Mouse (Mus musculus) lung, embryonic 16.5 days (tissue): ENCODE measurements around the gene Sec24c. TPM values are rescaled to one million over a fixed set of nuclear protein-coding genes. Genes with fewer than 3 reads are reported as not detected.

Experiments used
- ATAC-seq: fragments of 200-750 bp; cut with Nextera tagmentation; 2 replicates; pipeline ENCODE4 v1.8.0; 2017; ENCODE audit warnings: low read depth, mild to moderate bottlenecking, moderate library complexity
- H3K27ac ChIP-seq: fragments of 300-500 bp; sonication (generic); 2 replicates; pipeline ENCODE4 v1.5.1; 2014; ENCODE audit warnings: mild to moderate bottlenecking, control low read depth, low read length
- H3K27me3 ChIP-seq: fragments of 300-500 bp; sonication (generic); 2 replicates; pipeline ENCODE4 v1.6.1; 2014; ENCODE audit warnings: low read depth, low read length, mixed read lengths; ENCODE audit not compliant: control insufficient read depth, insufficient read depth
- H3K36me3 ChIP-seq: fragments of 300-500 bp; sonication (generic); 2 replicates; pipeline ENCODE4 v1.6.1; 2014; ENCODE audit warnings: low read length; ENCODE audit not compliant: control insufficient read depth, insufficient read depth
- H3K4me1 ChIP-seq: fragments of 300-500 bp; sonication (generic); replicated peaks from 2 replicates; pipeline ENCODE4 v1.6.1; 2014; ENCODE audit warnings: low read length, mixed read lengths; ENCODE audit not compliant: control insufficient read depth, insufficient read depth
- H3K4me2 ChIP-seq: fragments of 300-500 bp; sonication (generic); 2 replicates; pipeline ENCODE4 v1.6.1; 2014; ENCODE audit warnings: low read depth, low read length, control low read depth
- H3K4me3 ChIP-seq: fragments of 300-500 bp; sonication (generic); 2 replicates; pipeline ENCODE4 v1.5.1; 2014; ENCODE audit warnings: mild to moderate bottlenecking, low read length, control low read depth
- H3K9ac ChIP-seq: fragments of 300-500 bp; sonication (generic); 2 replicates; pipeline ENCODE4 v1.6.1; 2014; ENCODE audit warnings: low read length, control low read depth
- H3K9me3 ChIP-seq: fragments of 300-500 bp; sonication (generic); 2 replicates; pipeline ENCODE4 v1.6.1; 2016; ENCODE audit warnings: low read length; ENCODE audit not compliant: control insufficient read depth
- WGBS: fragments of 180-500 bp; shearing (Covaris S2); extraction: QIAGEN DNeasy Blood & Tissue Kit; methylation state at CpG from one replicate; pipeline ENCODE4 v1.1.7; 2014; 5-methylcytosine and 5-hydroxymethylcytosine counted together
- polyA plus RNA-seq: library from polyadenylated mRNA; unstranded; fragments of >200 nt; fragmentation: Nextera tagmentation; extraction: Ambion mirVana; gene quantifications from 2 replicates; pipeline ENCODE4 v1.2.1, GENCODE M21; 2015

The Sec24c gene
- polyA plus RNA-seq, 1 experiment from 2014 or later: 95.6 TPM

DNA sequence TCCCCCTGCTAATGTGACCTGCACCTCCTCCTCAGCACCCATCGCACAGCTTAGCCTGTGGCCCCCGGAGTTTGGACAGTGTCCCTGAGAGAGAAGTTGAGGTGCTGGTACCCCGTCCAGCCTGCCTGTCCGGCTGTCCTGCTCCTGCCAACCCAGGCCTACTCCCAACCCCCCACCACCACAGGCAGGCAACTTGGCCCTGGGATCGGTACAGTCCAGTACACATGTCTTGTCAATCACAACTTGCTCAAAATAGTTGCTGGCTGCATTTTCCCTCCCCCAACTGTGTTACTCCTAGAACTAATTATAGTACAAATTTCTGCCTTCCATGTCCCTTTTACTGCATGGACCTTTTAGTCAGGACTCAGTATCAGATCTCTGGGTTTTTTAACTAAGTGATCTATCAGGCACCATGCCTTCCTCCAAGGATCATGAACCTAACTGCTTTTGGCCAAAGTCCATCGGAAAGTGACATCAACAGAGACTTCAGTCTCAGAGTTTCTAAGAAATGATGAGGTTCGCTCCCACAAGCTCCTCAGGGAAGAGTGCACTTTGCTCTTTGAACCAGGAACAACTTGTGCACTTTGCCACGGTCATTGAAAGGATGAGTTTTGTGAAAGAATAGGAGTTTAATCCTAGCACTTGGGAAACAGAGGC lies 5.8 kb upstream of the Sec24c start, which contains the start of gene Synpo2l:
Gene Synpo2l (minus strand): TSS at position 201 of the 657 bp plus-strand sequence.
- no peak for ATAC-seq
- Histone ChIP-seq H3K36me3 (no peaks in the 10 kb centered on the region), H3K4me3 (no peak within 1 kb of the TSS), H3K9ac (no peak within 1 kb of the TSS), H3K27ac (no peak within 1 kb of the TSS), H3K4me2 (no peak within 1 kb of the TSS), H3K27me3 (no peaks in the 10 kb centered on the region; the same call in 1 of the 2 replicates), H3K4me1 (no peaks in the 10 kb centered on the region), H3K9me3 (peaks cover 3% of the 10 kb centered on the region; the same call in 1 of the 2 replicates)
- 70% methylated on average over 8 of the region's 8 CpGs for WGBS

GRCm38 (mm10) chr14:20672990-20673389 lies 1.1 kb upstream of the Sec24c start:
- Histone ChIP-seq H3K9ac (no peak overlapping the region), H3K27ac (no peak overlapping the region), H3K9me3 (peaks cover 3% of the 10 kb centered on the region; the same call in 1 of the 2 replicates), H3K27me3 (no peaks in the 10 kb centered on the region), H3K36me3 (peaks cover 20% of the 10 kb centered on the region), H3K4me3 (no peak overlapping the region), H3K4me2 (no peak overlapping the region), H3K4me1 (peaks cover 10% of the 10 kb centered on the region)
- ATAC-seq: no peak
- WGBS: 92% methylated on average over 2 of the region's 2 CpGs

GRCm38 (mm10) chr14:20673735-20674063 lies 409 bp upstream of the Sec24c start:
- Histone ChIP-seq H3K27me3 (no peaks in the 10 kb centered on the region), H3K27ac (peak overlapping the region; percentile 97), H3K36me3 (peaks cover 26% of the 10 kb centered on the region), H3K4me2 (peak overlapping the region; percentile 79), H3K9me3 (peaks cover 3% of the 10 kb centered on the region; the same call in 1 of the 2 replicates), H3K4me3 (peak overlapping the region; percentile 92), H3K9ac (peak overlapping the region; percentile 62), H3K4me1 (peaks cover 10% of the 10 kb centered on the region)
- peak; percentile 53; the same call in 1 of the 2 replicates for ATAC-seq
- 7% methylated on average over 13 of the region's 13 CpGs for WGBS

DNA sequence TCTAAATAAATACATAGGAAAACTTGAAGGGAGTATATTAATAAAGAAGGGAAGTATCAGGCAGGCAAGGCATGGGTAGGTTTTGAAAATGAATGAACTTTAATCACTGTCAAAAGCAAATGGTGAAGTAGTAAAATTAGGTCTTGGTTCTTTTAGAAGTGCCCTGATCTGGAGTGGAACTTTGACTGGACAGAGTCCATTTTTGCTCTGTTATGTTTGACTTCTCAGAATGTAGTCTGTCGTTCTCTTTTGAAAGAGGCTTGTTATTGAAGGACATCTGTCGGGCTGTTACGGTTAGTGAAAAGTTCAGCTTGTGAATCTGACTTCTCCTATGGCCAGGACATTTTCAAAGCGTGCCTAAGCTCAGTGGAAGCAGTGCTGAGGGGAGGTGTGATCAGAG lies 3.8 kb downstream of the Sec24c start:
- Histone ChIP-seq H3K36me3 (peaks cover 54% of the 10 kb centered on the region), H3K9me3 (peaks cover 3% of the 10 kb centered on the region; the same call in 1 of the 2 replicates), H3K4me2 (no peak overlapping the region), H3K9ac (no peak overlapping the region), H3K4me3 (no peak overlapping the region), H3K27ac (no peak overlapping the region), H3K27me3 (no peaks in the 10 kb centered on the region), H3K4me1 (peaks cover 10% of the 10 kb centered on the region)
- whole genome bisulfite sequencing: 92% methylated on average over 4 of the region's 4 CpGs
- no peak for ATAC-seq

- no peak overlapping the region for H3K9ac ChIP-seq
- H3K4me1 ChIP-seq: no peaks in the 10 kb centered on the region
- no peaks in the 10 kb centered on the region for H3K9me3 ChIP-seq
- no peak overlapping the region for H3K4me3 ChIP-seq
- H3K27me3 ChIP-seq: no peaks in the 10 kb centered on the region
- H3K27ac ChIP-seq: no peak overlapping the region
- 91% methylated on average over 2 of the region's 2 CpGs for WGBS
- no peak overlapping the region for H3K4me2 ChIP-seq
- ATAC-seq: no peak
- peaks cover 81% of the 10 kb centered on the region for H3K36me3 ChIP-seq
Observed at GRCm38 (mm10) chr14:20681742-20682141, 7.6 kb downstream of the Sec24c start.

DNA sequence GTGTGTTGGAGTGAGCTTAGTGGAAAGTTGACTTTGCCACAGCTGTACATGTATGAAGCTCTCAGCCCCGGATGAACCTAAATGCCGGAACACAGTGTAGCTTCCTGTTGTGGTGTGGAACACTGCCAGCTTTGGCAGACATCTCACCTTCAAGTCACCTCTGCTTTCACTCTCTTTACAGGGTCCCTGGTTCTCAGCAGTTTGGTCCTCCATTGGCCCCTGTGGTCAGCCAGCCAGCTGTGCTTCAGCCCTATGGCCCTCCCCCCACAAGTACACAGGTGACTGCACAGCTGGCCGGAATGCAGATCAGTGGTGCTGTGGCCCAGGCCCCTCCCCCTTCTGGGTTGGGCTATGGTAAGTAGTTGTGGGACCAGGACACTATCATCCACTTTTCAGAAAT lies 8.4 kb downstream of the Sec24c start:
- no peak overlapping the region for H3K27ac ChIP-seq
- 53% methylated on average over 3 of the region's 3 CpGs for WGBS
- ATAC-seq: peak; percentile 41; the same call in 1 of the 2 replicates

GRCm38 (mm10) chr14:20686576-20686975 lies 12.5 kb downstream of the Sec24c start:
- Histone ChIP-seq H3K9me3 (no peaks in the 10 kb centered on the region), H3K27ac (no peak overlapping the region), H3K9ac (no peak overlapping the region), H3K4me2 (no peak overlapping the region), H3K4me1 (no peaks in the 10 kb centered on the region), H3K4me3 (no peak overlapping the region), H3K36me3 (peaks cover 81% of the 10 kb centered on the region), H3K27me3 (no peaks in the 10 kb centered on the region)
- WGBS: 97% methylated on average over 3 of the region's 3 CpGs
- ATAC-seq: no peak

More for the DNA sequence above, 8.4 kb downstream of the Sec24c start:
- Histone ChIP-seq H3K4me3 (no peak overlapping the region), H3K27me3 (no peaks in the 10 kb centered on the region), H3K4me2 (no peak overlapping the region), H3K9ac (no peak overlapping the region), H3K36me3 (peaks cover 83% of the 10 kb centered on the region), H3K9me3 (no peaks in the 10 kb centered on the region), H3K4me1 (no peaks in the 10 kb centered on the region)

- Histone ChIP-seq H3K36me3 (peaks cover 84% of the 10 kb centered on the region), H3K27me3 (no peaks in the 10 kb centered on the region), H3K4me1 (peaks cover under 1% of the 10 kb centered on the region; the same call in 1 of the 2 replicates), H3K27ac (no peak overlapping the region), H3K9ac (no peak overlapping the region), H3K9me3 (no peaks in the 10 kb centered on the region), H3K4me2 (no peak overlapping the region), H3K4me3 (no peak overlapping the region)
- ATAC-seq: no peak
- 81% methylated on average over 2 of the region's 2 CpGs for WGBS
Observed at GRCm38 (mm10) chr14:20689009-20689408, 14.9 kb downstream of the Sec24c start.

- Histone ChIP-seq H3K27me3 (no peaks in the 10 kb centered on the region), H3K9ac (no peak overlapping the region), H3K4me3 (no peak overlapping the region), H3K27ac (no peak overlapping the region), H3K36me3 (peaks cover 58% of the 10 kb centered on the region), H3K4me1 (peaks cover 16% of the 10 kb centered on the region), H3K9me3 (no peaks in the 10 kb centered on the region), H3K4me2 (no peak overlapping the region)
- ATAC-seq: no peak
- WGBS: 90% methylated on average over 6 of the region's 6 CpGs
Observed at GRCm38 (mm10) chr14:20691772-20692171, 17.7 kb downstream of the Sec24c start.
